Mouse (Mus musculus) cerebellum, postnatal 4 days (tissue): ENCODE data around the gene Inpp4a.
A peak's percentile ranks its signal among the peaks of the same experiment; 100 is the strongest.

ENCODE experiments used
- DNase-seq, 2 experiments: peaks; one replicate each; pipeline ENCODE4 v3.0.0; 2022; ENCODE audit warnings: low spot score in 2 of 2, mixed read lengths in 1 of 2

Inpp4a gene

DNA sequence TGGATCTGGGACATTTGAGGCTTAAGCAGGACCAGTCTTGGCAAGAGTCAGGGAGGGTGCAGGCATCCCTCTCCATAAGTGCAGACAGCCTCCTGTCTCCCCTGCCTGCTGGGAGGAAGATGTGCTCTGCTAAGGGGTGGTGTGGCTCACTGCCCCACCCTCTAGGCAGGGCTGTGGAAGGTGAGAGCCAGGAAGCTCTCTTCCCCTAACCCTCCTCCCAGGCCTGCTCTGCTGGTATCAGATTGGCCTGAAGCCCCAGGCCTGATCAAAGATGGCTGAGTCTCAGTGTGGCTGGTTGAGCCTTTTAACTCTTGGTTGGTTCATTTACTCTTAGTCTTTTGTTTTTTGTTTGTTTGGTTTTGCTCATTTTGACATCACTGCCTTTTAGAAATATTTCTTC, 110.0 kb downstream of the Inpp4a start:
- DNase-seq = no peak

GRCm38 (mm10) chr1:37415394-37415793, 115.7 kb downstream of the Inpp4a start:
- no peak for DNase-seq

DNA sequence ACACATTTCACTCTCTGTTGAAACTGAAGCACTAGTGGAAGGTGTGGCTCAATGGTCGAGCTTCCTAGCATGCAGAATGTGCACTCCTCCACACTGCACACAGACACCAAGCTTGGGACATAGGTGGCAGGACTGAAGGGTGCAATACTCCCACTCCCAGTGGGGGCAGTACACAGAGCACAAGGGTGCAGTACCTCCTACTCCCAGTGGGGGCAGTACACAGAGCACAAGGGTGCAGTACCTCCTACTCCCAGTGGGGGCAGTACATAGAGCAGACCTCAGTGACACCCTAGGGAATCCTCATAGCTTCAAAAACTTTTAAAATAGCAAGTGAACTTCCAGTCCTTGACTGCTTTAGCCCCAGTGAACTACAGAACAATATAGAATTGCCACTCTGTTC, 119.8 kb downstream of the Inpp4a start:
- DNase-seq = peak; percentile 37 to 77

GRCm38 (mm10) chr1:37427144-37427875, 127.6 kb downstream of the Inpp4a start:
- DNase-seq = no peak

GRCm38 (mm10) chr1:37428911-37429310, 129.2 kb downstream of the Inpp4a start:
- DNase-seq = no peak

GRCm38 (mm10) chr1:37429366-37430296, 130.0 kb downstream of the Inpp4a start, which contains the start of the genes Coa5 and Unc50:
Gene Coa5 (minus strand): TSS chr1:37430103.
Gene Unc50 (plus strand): TSS chr1:37430139.
- peak; percentile 72 to 91 for DNase-seq

DNA sequence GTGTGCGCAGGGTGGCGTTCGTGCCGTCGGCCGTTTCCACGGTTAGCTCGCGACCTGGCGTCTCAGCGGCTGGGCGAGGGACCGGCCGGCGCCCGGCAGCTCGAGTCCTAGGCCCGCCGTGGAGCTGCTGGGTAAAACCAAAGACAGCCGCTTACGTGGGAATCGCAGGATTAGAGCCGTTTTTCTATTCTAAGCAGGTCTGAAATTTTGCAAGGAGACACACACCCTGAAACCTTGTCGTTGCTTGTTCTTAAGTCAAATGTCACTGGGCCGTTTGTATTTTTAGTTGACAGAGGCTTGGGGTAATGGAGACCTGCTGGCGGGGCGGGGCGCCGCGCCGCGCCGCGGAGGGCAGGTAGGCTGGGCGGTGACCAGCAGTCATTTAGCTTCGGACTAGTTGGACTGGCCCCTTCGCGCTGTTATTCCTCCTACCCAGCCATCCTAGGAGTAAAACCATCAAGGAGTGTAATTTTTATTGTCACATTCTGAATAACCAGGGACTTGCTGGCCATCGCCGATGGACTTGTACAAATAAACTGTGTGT, 130.7 kb downstream of the Inpp4a start:
- no peak for DNase-seq

- no peak for DNase-seq
Observed at GRCm38 (mm10) chr1:37436419-37436818, 136.8 kb downstream of the Inpp4a start.

GRCm38 (mm10) chr1:37442848-37443835, 143.5 kb downstream of the Inpp4a start:
- DNase-seq = no peak

GRCm38 (mm10) chr1:37448361-37449095, 148.9 kb downstream of the Inpp4a start:
- peak in 1 of 2 experiments; percentile 58 for DNase-seq

- no peak for DNase-seq
Observed at GRCm38 (mm10) chr1:37451270-37451669, 151.6 kb downstream of the Inpp4a start.

GRCm38 (mm10) chr1:37457546-37457945, 157.9 kb downstream of the Inpp4a start:
- DNase-seq = no peak
